Mouse (Mus musculus) mesoderm, embryonic 11.5 days (tissue): ENCODE measurements at regions not wholly inside any gene's neighbourhood (a gene's known extent, or its start where the extent isn't known, plus 50 kb on each side); places are given as distances from the start of the nearest gene placed in this dataset.

ENCODE experiments used
- DNase-seq: peaks from one replicate; pipeline ENCODE4 v3.0.0-alpha.2; 2012; ENCODE audit warnings: low read depth, low spot score

DNA sequence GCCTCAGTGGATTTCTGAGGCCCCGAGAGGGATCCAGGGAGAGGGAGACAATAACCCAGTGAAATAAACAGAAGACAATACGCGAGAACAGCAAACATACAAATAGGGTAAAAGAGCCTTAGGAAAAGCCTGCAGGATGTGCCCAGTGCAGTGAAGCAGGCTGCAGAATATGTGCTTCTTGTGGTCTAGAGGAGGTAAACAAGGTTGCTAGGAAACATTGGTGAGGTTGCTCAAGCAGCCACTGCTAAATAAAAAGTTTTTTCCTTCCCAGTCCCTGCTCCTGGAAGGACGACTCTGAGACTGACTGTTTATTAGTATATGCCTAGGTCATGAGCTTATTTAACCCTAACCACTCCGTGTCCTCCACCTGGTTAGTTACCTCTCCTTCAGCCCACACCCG lies 201.5 kb downstream of the Gadd45g start:
- DNase-seq: no peak

DNA sequence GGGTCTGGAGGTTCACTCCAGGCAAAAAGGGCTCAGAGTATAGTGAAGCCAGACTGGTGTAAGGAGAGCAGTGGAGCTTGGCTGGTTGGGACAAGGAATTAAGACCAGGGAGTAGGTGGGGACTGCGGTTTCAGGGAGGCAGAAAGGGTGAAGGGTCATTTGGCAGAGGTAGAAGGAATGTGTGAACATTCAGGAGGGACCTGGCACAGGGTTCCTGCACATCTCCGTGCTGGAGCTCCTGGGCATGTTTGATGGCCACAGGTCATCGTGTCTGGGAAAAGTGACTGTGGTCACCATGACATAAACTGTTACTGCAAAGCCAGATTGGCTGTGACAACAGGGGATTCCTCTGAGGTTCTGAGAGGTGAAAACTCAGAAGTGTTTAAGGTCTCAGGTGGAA lies 202.3 kb downstream of the Gadd45g start:
- DNase-seq: no peak

DNA sequence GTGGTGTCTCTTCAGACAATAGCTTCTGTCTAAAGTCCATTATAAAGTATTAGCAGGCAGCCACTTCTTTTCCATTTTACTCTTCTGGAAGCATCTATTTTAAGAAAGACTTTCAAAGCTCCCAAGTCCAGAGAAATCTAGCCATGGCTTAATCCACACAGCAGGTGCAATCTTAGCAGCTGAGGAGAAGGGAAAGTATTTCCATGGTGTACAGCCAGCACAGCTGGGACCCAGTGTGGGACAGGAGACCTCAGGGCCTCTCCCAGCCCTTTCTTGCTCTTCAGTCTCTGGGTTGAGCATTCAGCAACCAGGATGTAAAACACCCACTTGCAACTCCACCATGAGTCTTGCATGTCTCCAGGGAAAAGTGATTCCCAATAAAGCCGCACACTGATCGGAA lies 202.8 kb downstream of the Gadd45g start:
- no peak for DNase-seq

DNA sequence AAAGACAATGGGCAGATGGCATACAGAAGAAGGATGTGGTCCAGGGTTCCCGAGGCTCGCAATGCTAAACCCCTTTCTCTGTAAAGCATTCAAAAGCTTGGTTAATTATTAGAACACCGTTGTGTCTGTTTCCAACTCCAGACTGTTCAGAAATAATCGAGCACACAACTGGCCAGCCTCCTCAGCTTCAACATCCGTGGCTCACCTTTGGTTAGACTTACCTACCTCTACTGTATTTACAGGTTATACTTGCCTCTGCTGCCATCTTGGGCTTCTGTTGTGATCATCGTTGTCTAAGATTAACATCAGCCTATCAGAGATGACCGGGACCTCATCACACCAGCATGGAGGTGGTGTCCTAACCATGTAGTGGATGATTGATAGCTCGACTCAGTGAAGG lies 209.3 kb downstream of the Gadd45g start:
- DNase-seq: no peak

DNA sequence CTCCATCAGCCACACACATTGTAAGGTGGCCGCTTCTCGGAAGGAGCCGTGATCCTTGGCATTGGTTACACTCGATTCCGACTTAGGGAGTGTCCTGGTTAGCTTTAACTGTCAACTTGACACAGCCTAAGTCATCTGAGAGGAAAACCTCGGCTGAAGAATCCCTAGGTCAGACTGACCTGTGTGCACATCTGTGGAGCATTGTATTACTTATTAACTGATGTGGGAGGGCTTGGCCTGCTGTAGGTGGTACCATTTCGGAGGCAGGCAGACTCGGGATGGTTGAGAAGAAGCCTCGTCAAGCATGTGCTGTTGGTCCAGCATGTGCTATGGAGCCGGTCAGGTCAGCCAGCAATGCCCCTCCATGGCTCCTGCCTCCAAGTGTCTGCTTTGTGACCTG lies 211.0 kb downstream of the Gadd45g start:
- no peak for DNase-seq

DNA sequence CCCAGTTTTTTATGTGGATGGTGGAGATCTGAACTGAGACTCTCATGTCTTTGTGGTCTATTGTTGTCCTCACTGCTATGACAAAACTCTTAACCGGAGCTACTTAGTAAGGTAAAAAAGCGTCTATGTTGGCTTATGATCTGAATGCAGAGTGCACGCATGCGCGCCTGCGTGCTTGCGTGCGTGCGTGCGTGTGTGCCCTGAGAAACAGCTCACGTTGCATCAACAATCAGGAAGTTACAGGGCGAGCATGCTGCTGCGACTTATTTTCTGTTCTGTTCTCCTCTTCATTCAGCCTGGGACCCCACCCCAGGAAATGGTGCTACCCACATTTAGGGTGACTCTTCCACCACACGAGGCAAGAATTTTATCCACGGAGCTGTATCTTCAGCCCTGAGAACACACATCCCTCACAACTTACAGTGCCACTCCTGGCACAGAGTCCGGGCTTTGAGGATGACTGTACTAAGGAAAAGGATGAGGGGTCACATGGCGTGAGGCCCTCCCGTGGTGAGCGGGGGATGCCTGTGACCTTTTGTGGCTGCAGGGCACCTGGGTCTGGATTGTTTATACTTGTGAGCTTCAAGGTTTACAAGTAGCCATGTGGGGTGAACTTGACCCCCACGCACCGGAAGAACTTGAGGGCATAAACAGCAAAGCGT lies 213.4 kb downstream of the Gadd45g start:
- no peak for DNase-seq

DNA sequence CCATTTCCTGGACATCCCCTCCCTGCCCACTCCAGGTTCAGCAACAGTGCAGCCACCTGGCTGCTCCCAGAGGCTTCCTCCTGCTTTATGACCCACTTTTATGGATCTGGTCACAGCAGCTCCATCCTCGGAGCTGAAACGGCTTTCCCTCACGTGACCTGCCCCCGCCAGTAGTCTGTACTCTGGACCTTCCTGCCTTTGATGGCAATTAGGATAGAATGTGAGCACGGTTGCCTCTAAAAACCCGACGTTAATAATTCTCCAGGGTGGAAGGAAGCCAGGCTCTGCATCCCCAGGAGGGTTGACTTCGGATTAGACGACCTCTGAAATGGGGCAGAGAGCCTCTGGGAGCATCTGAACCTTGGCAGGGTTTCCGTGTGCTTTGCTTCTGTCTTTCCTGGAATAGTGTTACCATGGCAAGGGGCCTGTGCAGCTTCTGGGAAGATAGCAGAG lies 214.0 kb downstream of the Gadd45g start:
- DNase-seq: no peak

DNA sequence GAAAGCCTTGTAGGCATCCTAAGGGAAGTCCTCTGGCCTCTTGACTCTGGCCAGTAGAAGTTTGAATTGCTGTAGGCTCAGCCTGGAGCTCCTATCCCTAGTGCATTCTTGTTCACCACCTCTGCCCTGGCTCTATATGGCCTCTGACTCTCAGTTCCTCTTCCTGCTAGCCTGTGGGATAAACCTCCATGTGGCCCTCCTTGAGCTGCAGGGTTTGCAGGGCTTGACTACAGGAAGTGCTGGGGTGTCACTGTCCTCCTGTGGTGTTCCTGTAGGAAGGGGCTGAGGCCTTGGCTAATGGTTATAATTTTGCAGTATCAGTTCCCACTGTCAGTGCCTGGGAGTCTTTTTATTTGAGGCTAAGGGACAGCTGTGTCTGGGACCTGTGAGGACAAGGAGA lies 215.0 kb downstream of the Gadd45g start:
- no peak for DNase-seq

DNA sequence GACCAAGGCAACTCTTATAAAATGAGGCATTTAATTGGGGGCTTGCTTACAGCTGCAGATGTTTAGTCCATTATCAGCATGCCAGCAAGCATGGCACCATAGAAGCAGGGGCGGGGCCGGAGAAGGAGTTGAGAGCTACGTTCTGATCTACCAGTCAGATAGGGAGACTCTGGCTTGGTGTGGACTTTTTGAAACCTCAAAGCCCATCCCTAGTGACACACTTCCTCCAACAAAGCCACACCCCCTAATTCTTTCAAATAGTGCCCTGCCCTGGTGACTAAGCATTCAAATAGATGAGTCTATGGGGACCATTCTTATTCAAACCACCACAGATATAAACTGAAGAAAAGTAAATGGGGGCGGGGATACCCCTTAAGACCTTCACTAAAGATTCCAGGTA lies 215.4 kb downstream of the Gadd45g start:
- DNase-seq: no peak

DNA sequence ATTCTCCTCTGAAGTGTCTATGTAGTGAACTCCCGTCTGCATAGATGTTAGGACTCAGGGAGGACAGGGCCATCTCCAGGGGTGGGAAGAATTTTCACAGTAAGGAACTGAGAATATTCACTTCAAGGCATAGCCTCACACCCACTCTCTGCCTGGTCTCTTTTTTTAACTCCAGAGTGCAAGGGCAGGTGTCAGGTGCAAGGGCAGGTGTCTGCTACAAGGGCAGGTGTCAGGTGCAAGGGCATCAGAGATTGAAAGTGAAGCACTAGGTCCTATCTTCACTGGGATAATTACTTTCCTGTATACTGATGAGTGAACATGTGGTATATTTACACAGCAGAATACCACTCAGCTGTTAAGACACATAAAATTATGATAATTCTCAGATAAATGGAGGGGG lies 216.1 kb downstream of the Gadd45g start:
- DNase-seq: no peak

DNA sequence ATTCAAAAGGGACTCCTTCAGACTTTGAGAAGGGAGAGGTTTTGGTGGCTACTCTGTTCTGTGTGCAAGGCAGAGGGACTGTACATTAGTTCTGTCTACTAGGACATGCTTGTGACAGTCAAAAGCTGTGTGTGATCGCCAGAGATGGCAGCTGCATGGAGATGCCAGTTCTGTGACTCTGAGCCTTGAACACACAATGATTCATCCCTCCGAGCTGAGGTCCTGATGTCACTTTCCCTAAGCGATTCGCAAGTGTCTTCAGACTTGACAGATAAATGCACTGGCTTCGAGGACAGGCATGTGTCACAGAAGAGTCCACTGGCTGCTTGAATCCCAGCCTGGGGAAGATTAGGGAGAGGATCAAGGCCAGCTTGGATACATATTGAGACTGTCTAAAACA lies 218.8 kb downstream of the Gadd45g start:
- no peak for DNase-seq

DNA sequence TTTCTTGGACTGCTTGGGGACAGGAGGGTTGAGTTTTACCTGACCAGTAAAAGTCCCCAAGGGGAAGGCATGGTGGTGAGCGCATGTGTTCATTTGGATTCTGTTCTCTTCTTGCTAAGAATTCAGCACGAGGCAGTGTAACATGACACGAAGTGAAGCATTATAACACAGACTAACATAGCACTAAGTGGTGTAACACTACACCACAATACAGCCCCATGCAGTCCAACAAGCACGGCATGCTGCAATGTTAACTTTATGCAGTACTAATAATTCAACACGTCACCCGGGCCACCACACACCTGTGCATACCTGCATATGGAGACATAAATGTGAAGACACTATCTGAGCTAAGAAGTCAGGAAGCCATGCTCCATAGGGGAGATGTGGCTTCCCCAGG lies 219.2 kb downstream of the Gadd45g start:
- DNase-seq: no peak

DNA sequence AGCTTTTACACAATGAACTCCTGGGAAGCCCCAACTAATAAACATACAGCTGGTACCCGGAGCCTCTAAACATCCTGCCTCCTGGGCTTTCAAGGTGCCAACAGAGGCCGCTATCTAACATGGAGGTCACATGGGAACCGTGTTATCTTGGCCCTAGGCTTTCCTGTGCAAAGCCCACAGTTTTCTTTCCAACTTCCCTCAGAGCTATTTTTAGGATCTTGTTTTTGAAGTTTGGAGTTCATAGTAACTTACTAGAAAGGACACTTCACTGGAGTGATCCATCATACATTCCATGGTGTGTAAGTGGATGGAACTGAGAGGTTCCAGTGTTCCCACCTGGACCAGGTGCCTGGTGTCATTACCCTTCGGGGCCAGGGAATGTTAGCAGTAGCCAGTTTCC lies 220.6 kb downstream of the Gadd45g start:
- DNase-seq: no peak

DNA sequence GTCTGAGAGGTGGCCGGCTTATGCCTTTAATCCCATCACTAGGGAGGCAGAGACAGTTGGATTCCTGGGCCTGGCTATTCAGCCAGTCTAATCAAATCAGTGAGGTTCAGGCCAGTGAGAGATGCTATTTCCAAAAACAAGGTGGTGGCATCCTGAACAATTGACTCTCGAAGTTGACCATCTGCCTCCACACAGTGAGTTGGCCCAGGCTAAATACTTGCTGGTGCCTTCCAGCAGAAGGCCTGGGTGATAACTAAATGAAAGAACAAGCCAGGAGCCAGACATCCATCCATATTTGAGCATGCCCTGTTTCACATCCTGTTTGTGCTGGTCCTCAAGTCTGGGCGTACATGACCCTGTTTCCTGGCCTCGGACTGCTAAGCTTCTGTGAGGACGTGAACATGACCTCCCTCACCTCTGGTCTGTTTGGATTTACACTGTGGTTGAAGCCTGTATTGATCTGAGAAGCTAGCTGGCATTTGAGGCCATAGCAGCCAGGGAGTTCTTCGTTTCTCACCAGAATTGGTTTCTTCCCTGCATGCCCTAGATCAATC lies 222.5 kb downstream of the Gadd45g start:
- no peak for DNase-seq

DNA sequence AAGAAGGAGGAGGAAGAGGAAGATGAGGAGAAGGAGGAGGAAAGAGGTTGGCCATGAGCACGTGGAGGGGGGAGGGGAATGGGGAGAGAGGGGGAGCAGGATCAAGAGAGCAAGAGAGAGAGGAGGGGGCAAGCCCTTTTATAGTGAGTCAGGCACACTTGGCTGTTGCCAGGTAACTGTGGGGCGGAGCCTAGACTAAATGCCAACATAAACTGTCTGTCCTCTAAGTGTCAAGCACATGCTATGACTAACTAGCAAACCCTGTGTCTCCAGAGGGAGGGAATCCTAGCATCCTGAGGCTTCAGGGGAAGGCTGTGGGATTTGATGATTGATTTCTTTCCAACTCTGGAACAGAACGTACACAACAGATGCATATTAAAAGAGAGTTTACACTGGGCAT lies 223.2 kb downstream of the Gadd45g start:
- no peak for DNase-seq

DNA sequence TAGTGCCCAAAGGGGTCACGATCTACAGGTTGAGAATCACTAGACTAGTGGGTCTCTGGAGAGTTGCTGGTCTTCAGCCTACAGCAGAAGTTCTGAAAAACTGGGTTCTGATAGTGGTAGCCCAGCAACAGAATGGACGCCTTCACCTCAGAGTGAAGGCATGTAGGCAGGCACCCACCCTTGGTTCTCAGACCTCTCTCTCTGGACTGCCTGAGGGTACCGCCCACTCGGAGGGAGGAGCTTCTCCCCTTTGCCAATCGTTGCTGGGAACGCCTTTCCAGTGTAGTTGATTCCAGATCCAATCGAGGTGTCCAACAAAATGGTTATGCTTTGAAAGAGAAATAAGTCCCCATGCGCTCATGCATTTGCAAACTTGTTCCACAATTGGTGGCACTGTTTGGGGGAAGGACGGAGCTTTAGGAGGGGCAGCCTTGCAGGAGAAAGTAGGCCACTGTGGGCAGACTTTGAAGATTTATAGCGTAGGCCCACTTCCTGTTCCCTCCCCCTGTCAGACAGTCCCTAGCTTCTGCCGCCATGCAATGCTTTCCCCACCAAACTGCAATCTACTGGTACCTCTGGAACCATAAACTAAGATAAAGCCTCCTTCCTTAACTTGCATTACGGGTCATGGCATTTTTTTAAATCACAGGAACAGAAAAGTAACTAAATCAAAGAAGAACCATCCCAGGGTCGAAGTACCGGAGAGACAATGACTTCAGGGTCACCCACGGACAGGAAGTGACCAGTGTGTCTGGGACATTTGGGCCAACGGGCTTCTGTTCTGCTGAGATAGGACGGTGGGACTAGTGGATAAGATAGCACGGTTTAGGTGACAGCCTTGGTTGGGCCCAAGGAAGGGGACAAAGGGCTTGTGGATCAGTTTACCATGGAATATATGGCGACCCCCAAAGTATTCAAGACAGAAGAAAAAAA lies 224.5 kb downstream of the Gadd45g start:
- DNase-seq: no peak

DNA sequence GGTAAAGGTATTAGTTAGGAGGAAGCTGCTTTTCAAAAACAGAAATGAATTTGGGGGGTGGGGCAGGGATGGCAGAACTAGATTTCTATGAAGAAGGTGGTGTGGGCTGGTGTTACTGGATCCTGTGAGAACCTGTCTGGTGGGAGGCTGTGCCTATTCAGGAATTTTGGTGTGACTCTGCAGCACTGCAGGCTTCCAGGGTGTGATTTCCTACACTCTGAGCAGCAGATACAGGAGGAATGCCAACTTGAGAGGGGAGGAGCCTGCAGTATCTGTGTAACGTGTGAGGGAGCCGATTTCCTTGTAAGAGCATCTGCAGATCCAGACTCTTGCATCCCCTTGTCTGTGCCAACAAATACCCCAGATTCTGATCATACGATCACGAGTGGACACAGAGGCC lies 231.1 kb downstream of the Gadd45g start:
- DNase-seq: no peak

DNA sequence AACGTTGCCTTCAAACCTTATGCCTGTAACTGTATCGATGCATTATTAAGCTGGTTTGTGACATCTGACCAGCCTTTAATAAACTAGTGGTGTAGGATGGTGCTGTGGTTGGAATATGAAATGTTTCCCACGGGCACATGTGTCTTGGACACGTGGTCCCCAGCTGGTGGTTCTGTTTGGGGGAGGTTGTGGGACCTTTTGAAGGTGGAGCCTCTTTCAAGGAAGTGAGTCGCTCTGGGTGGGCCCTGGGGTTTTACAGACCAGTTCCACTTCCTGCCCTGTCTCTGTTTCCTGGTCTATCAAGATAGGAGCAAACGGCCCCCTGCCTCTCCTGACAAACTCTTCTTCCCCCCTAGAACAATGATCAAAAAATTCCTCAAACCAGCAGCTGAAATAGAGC lies 232.1 kb downstream of the Gadd45g start:
- DNase-seq: no peak

DNA sequence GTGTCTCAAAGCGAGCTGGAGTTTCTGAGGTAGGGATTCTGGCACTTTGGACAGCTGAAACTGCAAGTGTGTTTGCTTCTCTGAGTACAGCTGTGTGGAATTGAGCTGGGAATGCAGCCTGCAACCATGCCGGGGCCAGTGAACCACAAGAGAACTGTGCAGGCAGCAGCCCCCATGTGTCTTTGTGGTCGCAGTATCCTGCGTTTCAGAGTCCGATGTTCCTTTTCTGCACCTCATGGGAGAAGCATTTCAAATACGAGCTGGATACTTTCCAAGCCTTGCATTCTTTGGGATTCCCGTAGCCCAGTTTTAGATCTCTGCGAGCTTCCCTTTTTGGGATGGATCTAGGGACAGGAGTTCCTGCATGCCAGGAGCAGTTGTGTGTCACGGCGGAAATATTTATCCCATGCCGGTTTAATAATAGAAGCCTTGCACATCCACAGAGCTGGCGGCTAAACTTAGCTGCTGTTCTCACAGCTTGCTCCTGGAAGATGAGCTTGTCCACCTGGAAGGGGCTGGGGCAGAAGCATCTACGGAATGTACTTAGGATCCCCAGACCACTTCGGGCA lies 233.3 kb downstream of the Gadd45g start:
- DNase-seq: no peak

DNA sequence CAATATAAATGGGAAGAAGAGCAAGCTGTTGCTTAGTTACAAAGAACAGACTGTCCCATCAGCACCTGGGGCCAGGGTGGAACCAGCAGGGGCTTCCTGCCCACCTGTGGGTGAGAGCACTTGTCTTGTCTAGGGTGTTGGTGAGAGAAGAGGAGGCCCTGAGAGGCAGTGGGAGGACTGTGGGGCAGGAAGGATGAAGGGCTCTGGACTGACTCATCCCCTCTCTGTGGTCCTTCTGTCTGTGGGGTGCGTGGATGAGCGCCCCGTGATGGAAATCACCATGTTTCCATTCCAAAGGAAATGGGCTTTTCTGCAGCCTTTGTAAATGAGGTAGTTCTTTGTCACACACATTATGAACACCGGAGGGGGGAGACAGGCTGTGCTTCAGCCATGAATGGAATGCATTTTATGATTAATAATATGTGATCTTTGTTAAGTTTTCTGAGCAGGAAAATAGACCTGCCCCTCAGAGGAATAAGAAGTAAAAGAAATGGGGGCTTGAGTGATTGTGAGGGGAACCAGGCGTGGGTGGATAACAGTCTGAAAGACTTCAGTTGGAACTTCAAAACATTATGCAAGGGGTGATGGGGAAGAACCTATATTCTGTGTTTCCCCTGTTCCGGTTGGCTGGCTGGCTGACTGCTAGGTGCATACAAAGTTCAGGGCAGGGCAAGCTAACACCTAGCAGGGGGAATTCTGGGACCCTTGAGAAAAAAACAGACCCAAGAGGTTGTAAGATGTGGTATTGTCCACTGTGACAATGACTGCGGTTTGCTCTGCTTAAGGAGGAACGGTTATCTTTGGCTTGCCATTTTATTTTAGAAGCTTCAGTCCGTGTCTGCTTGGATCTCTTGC lies 237.3 kb downstream of the Gadd45g start:
- DNase-seq: no peak

DNA sequence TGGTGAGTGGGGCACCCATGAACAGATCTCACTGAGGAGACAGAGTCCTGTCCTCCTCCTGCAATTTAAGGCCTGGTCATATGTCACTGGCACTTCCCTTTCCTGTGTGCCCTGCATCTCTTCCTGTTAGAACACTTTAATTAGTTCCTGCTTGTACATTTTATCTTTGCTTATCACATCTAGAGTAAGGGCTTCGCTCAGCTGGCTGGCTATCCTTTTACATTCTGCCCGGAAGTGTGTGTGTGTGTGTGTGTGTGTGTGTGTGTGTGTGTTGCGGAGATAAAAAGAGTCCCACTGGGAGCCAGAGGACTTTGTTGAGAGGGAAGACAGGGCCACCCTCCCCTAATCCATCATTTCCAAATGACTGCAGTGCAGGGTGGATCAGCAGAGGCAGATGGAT lies 238.6 kb downstream of the Gadd45g start:
- DNase-seq: no peak

DNA sequence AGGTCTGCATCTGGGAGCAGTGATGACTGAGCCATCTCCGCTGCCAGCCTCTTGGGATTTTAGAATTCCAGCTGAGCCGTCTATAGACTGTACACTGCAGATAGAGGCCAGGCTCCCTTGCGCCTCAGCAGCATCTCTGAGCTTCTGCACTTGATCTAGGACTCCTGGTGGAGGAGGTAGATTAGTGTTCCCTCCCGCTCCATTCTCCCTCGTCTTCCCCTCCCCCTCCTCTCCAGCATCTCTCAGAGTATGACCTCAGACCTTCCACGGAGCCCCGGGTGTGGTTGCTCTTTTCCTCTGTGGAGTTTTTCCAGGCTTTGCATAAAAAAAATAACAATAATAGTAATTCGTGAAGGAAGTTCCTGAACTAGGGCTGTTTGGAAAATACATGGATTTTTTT lies 241.8 kb downstream of the Gadd45g start:
- DNase-seq: no peak
